Comparison of ENCODE assay signal across 8 mouse cellular contexts in the genomic region with DNA sequence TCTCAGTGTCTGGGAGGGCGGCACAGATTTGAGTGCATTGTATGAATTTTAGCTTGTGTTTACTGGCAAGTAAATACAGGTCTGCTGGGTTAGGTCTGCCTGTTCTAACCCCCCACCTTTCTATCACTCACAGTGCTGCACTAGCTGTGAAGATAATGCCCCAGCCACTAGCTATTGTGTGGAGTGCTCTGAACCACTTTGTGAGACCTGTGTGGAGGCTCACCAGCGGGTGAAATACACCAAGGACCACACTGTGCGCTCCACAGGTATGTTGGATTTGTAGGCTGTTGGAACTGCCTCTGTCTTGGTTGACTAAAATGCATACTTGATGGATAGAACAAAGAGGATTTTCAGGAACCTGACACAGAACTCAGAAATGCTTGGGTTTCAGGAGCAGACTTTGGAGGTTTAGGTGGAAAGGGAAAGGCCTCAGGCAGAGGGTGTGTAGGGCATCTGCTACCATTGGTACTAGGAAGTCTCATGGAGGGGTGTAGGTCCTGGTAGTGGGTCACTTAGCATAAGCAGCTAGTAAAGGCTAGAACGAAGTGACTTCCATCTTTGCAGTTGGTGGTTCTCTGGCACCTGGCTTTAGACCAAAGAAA. TPM values are rescaled to one million over a fixed set of nuclear protein-coding genes. Genes with fewer than 3 reads are reported as not detected.
DNase-seq lines count a peak whose midpoint lies in the region; ATAC-seq and TF ChIP-seq lines count a peak whose summit lies in the region.

No protein-coding gene starts in this region.

- peak overlapping the region; percentile 96; the same call in 1 of the 2 replicates for H3K27ac ChIP-seq in forebrain, embryonic 15.5 days (replicated peaks)
- no peak overlapping the region for H3K27ac ChIP-seq in liver, embryonic 14.5 days

- peak overlapping the region; percentile 88 for H3ac ChIP-seq in C2C12 (ENCODE audit: control insufficient read depth, insufficient read length, low read depth)

- ATAC-seq in forebrain, embryonic 15.5 days (replicated peaks) = no peak
- no peak for ATAC-seq in liver, embryonic 14.5 days (ENCODE audit: insufficient read depth)
- ATAC-seq in granulocyte monocyte progenitor cell, adult 5-6 weeks (replicated peaks; ENCODE audit: poor library complexity, severe bottlenecking) = no peak

- H3K4me1 ChIP-seq in forebrain, embryonic 15.5 days = peaks cover 30% of the 10 kb centered on the region
- H3K4me1 ChIP-seq in liver, embryonic 14.5 days (replicated peaks; ENCODE audit: control insufficient read depth in 2 of 2, insufficient read depth in 2 of 2, low read length in 1 of 2) = peaks cover 14 to 20% of the 10 kb centered on the region in 2 experiments

- no peaks in the 10 kb centered on the region for H3K27me3 ChIP-seq in C2C12 (ENCODE audit: control insufficient read depth, insufficient read depth, insufficient read length)
- no peaks in the 10 kb centered on the region for H3K27me3 ChIP-seq in forebrain, embryonic 15.5 days
- no peaks in the 10 kb centered on the region for H3K27me3 ChIP-seq in liver, embryonic 14.5 days (ENCODE audit: control insufficient read depth, insufficient read depth, low read length)

- H3K79me3 ChIP-seq in C2C12 (ENCODE audit: low read depth) = peaks cover 35% of the 10 kb centered on the region

- H3K36me3 ChIP-seq in C2C12 (ENCODE audit: control insufficient read depth, insufficient read depth) = peaks cover 56% of the 10 kb centered on the region
- H3K36me3 ChIP-seq in forebrain, embryonic 15.5 days = peaks cover 49% of the 10 kb centered on the region
- peaks cover 51% of the 10 kb centered on the region for H3K36me3 ChIP-seq in liver, embryonic 14.5 days (replicated peaks; ENCODE audit: control insufficient read depth, insufficient read depth, low read depth)

- peak overlapping the region; percentile 80 for H3K4me3 ChIP-seq in C2C12 (ENCODE audit: insufficient read depth, poor library complexity, severe bottlenecking)
- peak overlapping the region; percentile 52 for H3K4me3 ChIP-seq in forebrain, embryonic 15.5 days
- H3K4me3 ChIP-seq in liver, embryonic 14.5 days (ENCODE audit: insufficient read depth in 1 of 2, low read depth in 2 of 2, low read length in 2 of 2) = peak overlapping the region; percentile 78 to 87

- peak overlapping the region; percentile 96 for H3K4me2 ChIP-seq in forebrain, embryonic 15.5 days (replicated peaks)
- H3K4me2 ChIP-seq in liver, embryonic 14.5 days (ENCODE audit: low read depth) = peak overlapping the region; percentile 94

- intact Hi-C loops in gastrocnemius, postnatal 36 days (cut with DNase I) = no loop called here

- TF ChIP-seq EP300 in liver, embryonic 14.5 days (IDR thresholded peaks at IDR 0.05; ENCODE audit: low read depth) = no peak

- peaks cover 52% of the 10 kb centered on the region for H3K79me2 ChIP-seq in C2C12 (ENCODE audit: control insufficient read depth, insufficient read depth)

- H3K9me3 ChIP-seq in forebrain, embryonic 15.5 days = no peaks in the 10 kb centered on the region
- H3K9me3 ChIP-seq in liver, embryonic 14.5 days (ENCODE audit: control insufficient read depth, low read length) = no peaks in the 10 kb centered on the region

- 32% methylated on average over 4 of the region's 4 CpGs for WGBS in forebrain, embryonic 15.5 days
- 31% methylated on average over 4 of the region's 4 CpGs for WGBS in liver, embryonic 14.5 days (ENCODE audit: insufficient replicate concordance)

- peak; percentile 43 for DNase-seq in cerebellum, adult 9-11 months
- DNase-seq in cerebellum, adult 8-10 months = no peak
- DNase-seq in liver, embryonic 14.5 days (ENCODE audit: low read depth in 3 of 3, low spot score in 3 of 3) = no peak
- no peak for DNase-seq in gastrocnemius, postnatal 36 days
- DNase-seq in right cerebral cortex, adult 2 months (ENCODE audit: low spot score in 2 of 2) = no peak

- TF ChIP-seq CTCF in C2C12 (IDR thresholded peaks at IDR 0.05; ENCODE audit: control insufficient read depth, insufficient read depth, insufficient read length) = no peak
- no peak for TF ChIP-seq CTCF in liver, embryonic 14.5 days (IDR thresholded peaks at IDR 0.05; ENCODE audit: low read depth)

- peak overlapping the region; percentile 79 for H3K9ac ChIP-seq in forebrain, embryonic 15.5 days (replicated peaks)
- peak overlapping the region; percentile 87 for H3K9ac ChIP-seq in liver, embryonic 14.5 days (replicated peaks)

TF ChIP-seq in C2C12, 6 proteins besides CTCF, POLR2A, EP300 and RAD21:
- TF ChIP-seq USF1 (IDR thresholded peaks at IDR 0.05; ENCODE audit: low read depth) = no peak
- no peak for TF ChIP-seq CEBPB (IDR thresholded peaks at IDR 0.05; ENCODE audit: low read depth)
- no peak for TF ChIP-seq MYOG (IDR thresholded peaks at IDR 0.05; ENCODE audit: control insufficient read depth, extremely low read depth, insufficient read length)
- TF ChIP-seq MYOD1 (IDR thresholded peaks at IDR 0.05; ENCODE audit: control insufficient read depth, insufficient read length, low read depth) = no peak
- no peak for TF ChIP-seq MAX (IDR thresholded peaks at IDR 0.05)
- no peak for TF ChIP-seq FOSL1 (IDR thresholded peaks at IDR 0.05; ENCODE audit: insufficient read depth, low read length, poor library complexity, severe bottlenecking)

RNA-seq across cellular contexts. Expression of gene Chmp2a, which starts 9.0 kb away (rescaled TPM):
- 128 TPM for polyA plus RNA-seq in C2C12 (2012; fragmentation: generic; extraction: Trizol)
- polyA plus RNA-seq in forebrain, embryonic 15.5 days (2015; fragmentation: Nextera tagmentation; extraction: Ambion mirVana) = 180 and 184 TPM in 2 replicates
- polyA plus RNA-seq in liver, embryonic 14.5 days (2012; rRNA removed) = 42.5 and 92.3 TPM in 2 replicates
- polyA plus RNA-seq in liver, embryonic 14.5 days (2014; fragmentation: Nextera tagmentation; extraction: Ambion mirVana) = 133 and 136 TPM in 2 replicates
- 117 and 163 TPM in 2 replicates for total RNA-seq in granulocyte monocyte progenitor cell, adult 5-6 weeks (2014; fragmentation: Nextera tagmentation)
- 162 and 196 TPM in 2 replicates for total RNA-seq in granulocyte monocyte progenitor cell, adult 5-6 weeks (2017)
- total RNA-seq in gastrocnemius, postnatal 36 days (2021) = 10 to 100 TPM; 68.7 to 83.7 TPM

RNA-seq across cellular contexts. Expression of gene Ube2m, which starts 12.5 kb away (rescaled TPM):
- 239 TPM for polyA plus RNA-seq in C2C12 (2012; fragmentation: generic; extraction: Trizol)
- polyA plus RNA-seq in forebrain, embryonic 15.5 days (2015; fragmentation: Nextera tagmentation; extraction: Ambion mirVana) = 118 and 131 TPM in 2 replicates
- 89.9 and 100 TPM in 2 replicates for polyA plus RNA-seq in liver, embryonic 14.5 days (2012; rRNA removed)
- polyA plus RNA-seq in liver, embryonic 14.5 days (2014; fragmentation: Nextera tagmentation; extraction: Ambion mirVana) = 80.7 and 92.2 TPM in 2 replicates
- total RNA-seq in granulocyte monocyte progenitor cell, adult 5-6 weeks (2014; fragmentation: Nextera tagmentation) = 196 and 197 TPM in 2 replicates
- 126 and 132 TPM in 2 replicates for total RNA-seq in granulocyte monocyte progenitor cell, adult 5-6 weeks (2017)
- 100 to 1,000 TPM; 131 TPM for total RNA-seq in gastrocnemius, postnatal 36 days (2021)

RNA-seq across cellular contexts. Expression of gene Zbtb45, which starts 15.8 kb away (rescaled TPM):
- 19.4 TPM for polyA plus RNA-seq in C2C12 (2012; fragmentation: generic; extraction: Trizol)
- polyA plus RNA-seq in forebrain, embryonic 15.5 days (2015; fragmentation: Nextera tagmentation; extraction: Ambion mirVana) = 40.4 and 44.2 TPM in 2 replicates
- 9.8 and 10.9 TPM in 2 replicates for polyA plus RNA-seq in liver, embryonic 14.5 days (2012; rRNA removed)
- polyA plus RNA-seq in liver, embryonic 14.5 days (2014; fragmentation: Nextera tagmentation; extraction: Ambion mirVana) = 10.5 and 13.4 TPM in 2 replicates
- total RNA-seq in granulocyte monocyte progenitor cell, adult 5-6 weeks (2014; fragmentation: Nextera tagmentation) = 8.5 and 19.8 TPM in 2 replicates
- total RNA-seq in granulocyte monocyte progenitor cell, adult 5-6 weeks (2017) = 4.9 and 11.9 TPM in 2 replicates
- total RNA-seq in gastrocnemius, postnatal 36 days (2021) = 1 to 10 TPM; 3.9 to 4.0 TPM

RNA-seq across cellular contexts. Expression of gene Trim28, which starts 26.7 kb away (rescaled TPM):
- 606 TPM for polyA plus RNA-seq in C2C12 (2012; fragmentation: generic; extraction: Trizol)
- 252 and 278 TPM in 2 replicates for polyA plus RNA-seq in forebrain, embryonic 15.5 days (2015; fragmentation: Nextera tagmentation; extraction: Ambion mirVana)
- polyA plus RNA-seq in liver, embryonic 14.5 days (2012; rRNA removed) = 119 and 138 TPM in 2 replicates
- polyA plus RNA-seq in liver, embryonic 14.5 days (2014; fragmentation: Nextera tagmentation; extraction: Ambion mirVana) = 93.4 and 111 TPM in 2 replicates
- total RNA-seq in granulocyte monocyte progenitor cell, adult 5-6 weeks (2014; fragmentation: Nextera tagmentation) = 599 and 728 TPM in 2 replicates
- total RNA-seq in granulocyte monocyte progenitor cell, adult 5-6 weeks (2017) = 489 and 493 TPM in 2 replicates
- total RNA-seq in gastrocnemius, postnatal 36 days (2021) = 10 to 100 TPM; 62.1 to 63.2 TPM

RNA-seq across cellular contexts. Expression of gene Slc27a5, which starts 27.6 kb away (rescaled TPM):
- 0.05 TPM for polyA plus RNA-seq in C2C12 (2012; fragmentation: generic; extraction: Trizol)
- polyA plus RNA-seq in forebrain, embryonic 15.5 days (2015; fragmentation: Nextera tagmentation; extraction: Ambion mirVana) = 0.20 and 0.50 TPM in 2 replicates
- 4.9 and 7.7 TPM in 2 replicates for polyA plus RNA-seq in liver, embryonic 14.5 days (2012; rRNA removed)
- polyA plus RNA-seq in liver, embryonic 14.5 days (2014; fragmentation: Nextera tagmentation; extraction: Ambion mirVana) = 10.1 and 10.7 TPM in 2 replicates
- total RNA-seq in granulocyte monocyte progenitor cell, adult 5-6 weeks (2014; fragmentation: Nextera tagmentation) = not detected in 2 replicates
- not detected in 2 replicates for total RNA-seq in granulocyte monocyte progenitor cell, adult 5-6 weeks (2017)
- not detected for total RNA-seq in gastrocnemius, postnatal 36 days (2021)
